Mouse (Mus musculus) megakaryocyte, adult 5-6 weeks (primary cell): ENCODE measurements at regions not wholly inside any gene's neighbourhood (a gene's known extent, or its start where the extent isn't known, plus 50 kb on each side); places are given as distances from the start of the nearest gene placed in this dataset.

ENCODE experiments used
- ATAC-seq: 2 replicates; pipeline ENCODE4 v1.8.0; 2016; ENCODE audit warnings: mild to moderate bottlenecking, inconsistent platforms; ENCODE audit not compliant: poor library complexity, severe bottlenecking

GRCm38 (mm10) chr15:61608301-61608731 is 685.5 kb upstream of the A1bg start:
- ATAC-seq = no peak

- no peak for ATAC-seq
Measured at GRCm38 (mm10) chr15:61599734-61600133, 676.9 kb upstream of the A1bg start.

DNA sequence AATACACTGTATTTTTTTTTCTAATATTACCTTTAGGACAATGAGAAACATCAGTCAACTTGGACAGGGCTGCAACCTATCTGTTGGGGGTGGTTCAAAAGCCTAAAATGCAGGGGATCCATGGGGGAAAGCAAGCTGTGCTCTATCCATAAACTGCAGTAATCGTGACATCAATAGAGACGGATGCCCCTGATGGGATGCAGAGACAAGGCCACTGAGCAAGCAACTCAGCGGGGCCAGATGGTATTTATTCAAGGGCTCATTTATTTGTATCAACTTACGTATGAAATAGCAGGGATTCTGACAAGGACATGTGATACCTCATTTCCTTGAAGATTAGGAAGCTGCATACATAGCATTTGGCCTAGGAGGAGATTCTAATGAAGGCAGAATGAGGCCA is 673.5 kb upstream of the A1bg start:
- no peak for ATAC-seq

DNA sequence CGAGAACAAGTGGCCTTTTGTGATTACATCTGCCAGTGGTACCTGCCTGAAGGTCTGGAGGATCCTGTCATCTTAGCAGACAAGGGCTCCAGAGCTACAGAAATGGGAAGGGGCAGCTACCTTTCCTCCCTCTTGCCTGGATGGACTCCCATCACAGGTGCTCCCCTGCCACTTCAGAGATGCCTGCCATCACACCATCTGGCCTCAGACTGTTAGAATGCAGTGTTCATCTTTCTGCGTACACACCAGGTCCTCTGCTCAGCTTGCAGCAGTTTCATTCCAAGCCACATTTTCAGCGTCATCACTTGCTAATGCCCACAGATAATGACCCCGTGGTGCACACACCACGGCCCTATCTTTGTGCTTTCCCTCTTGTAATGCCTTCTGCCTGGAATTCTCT is 666.1 kb upstream of the A1bg start:
- ATAC-seq = no peak

DNA sequence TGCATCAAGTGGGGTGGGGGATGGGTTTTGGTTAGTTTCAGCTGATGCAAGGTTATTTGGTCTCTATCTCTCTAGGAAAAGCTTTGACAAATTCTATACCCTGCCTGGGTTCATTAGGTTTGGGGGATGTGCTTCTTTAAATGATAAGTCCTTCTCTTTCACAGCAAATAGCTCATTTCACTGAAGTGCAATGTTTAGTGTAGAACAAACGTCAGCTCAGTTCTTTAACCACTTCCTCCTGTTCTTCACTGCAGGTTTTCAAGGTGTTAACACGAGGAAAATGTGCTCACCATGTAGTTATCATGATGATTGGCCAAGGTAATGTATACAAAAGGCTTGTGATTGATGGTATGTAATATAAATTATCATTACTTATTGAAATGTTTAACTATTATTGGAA is 659.5 kb upstream of the A1bg start:
- no peak for ATAC-seq

GRCm38 (mm10) chr15:61563347-61563746 is 640.5 kb upstream of the A1bg start:
- ATAC-seq = no peak

- no peak for ATAC-seq
Measured at GRCm38 (mm10) chr15:61562252-61562651, 639.4 kb upstream of the A1bg start.

DNA sequence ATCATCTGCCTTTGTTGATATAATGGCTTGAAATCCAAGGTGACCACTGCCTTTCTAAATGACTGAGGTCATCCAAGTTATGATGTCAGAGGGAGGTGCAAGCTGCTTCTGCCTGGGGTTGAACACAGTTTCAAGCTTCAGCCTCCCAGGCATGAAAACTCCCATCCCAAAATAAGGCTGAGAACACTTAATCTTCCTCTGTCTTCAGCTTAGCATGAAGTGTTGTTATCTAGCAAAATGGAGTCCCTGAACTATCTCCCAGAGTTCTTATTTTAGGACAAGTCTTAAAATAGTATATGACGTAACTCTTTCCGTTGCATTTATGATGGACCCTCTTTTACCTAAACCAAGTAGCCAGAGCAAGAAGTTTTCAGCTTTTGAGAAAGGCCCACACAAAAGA is 631.1 kb upstream of the A1bg start:
- no peak for ATAC-seq

- no peak for ATAC-seq
Measured at GRCm38 (mm10) chr15:61553081-61553680, 630.4 kb upstream of the A1bg start.

GRCm38 (mm10) chr15:61551206-61551605 is 628.4 kb upstream of the A1bg start:
- ATAC-seq = no peak

GRCm38 (mm10) chr15:61548400-61548799 is 625.6 kb upstream of the A1bg start:
- ATAC-seq = no peak

DNA sequence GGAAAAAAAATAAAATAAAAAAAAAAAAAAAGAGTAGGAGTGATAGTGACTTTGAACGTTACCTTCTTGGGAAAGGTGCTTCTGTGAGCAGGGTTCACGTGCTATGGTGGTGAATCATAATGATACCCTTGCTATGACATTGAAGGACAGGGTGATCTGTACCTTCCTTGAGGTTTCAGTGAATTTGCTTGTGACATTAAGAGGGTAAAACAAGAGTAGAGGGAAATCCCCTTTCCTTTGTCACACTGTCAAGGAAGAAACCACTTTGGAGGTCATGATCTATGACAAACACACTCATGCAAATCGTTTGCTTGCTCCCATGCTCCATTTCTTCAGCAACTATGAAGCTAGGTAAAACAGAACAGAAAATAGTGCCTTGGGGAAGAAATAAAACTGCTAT is 623.8 kb upstream of the A1bg start:
- ATAC-seq = no peak

DNA sequence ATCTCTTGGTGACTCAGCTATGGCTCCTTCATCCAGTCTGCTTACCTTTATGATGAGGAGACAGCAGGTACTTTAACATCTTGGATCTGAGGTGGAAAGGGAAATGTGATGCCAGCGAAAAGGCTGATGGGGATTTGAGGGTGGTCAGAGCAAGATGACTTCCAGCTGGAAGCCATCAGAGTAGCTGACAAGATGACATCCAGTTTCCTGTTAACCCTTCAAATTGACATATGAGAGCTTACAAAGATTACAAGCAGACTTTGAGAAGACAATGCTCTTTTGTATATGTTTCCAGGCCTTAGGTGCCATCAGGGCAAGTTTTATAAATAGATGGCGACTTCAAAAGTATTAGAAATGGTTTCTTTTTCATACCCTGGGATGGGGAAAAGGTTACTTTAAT is 621.3 kb upstream of the A1bg start:
- ATAC-seq = no peak

GRCm38 (mm10) chr15:61541643-61542042 is 618.8 kb upstream of the A1bg start:
- ATAC-seq = no peak

- peak; percentile 89 for ATAC-seq
Measured at GRCm38 (mm10) chr15:61540753-61541421, 618.1 kb upstream of the A1bg start.

- ATAC-seq = no peak
Measured at GRCm38 (mm10) chr15:61538930-61539329, 616.1 kb upstream of the A1bg start.

GRCm38 (mm10) chr15:61538169-61538755 is 615.5 kb upstream of the A1bg start:
- no peak for ATAC-seq

GRCm38 (mm10) chr15:61536332-61536716 is 613.5 kb upstream of the A1bg start:
- ATAC-seq = no peak

DNA sequence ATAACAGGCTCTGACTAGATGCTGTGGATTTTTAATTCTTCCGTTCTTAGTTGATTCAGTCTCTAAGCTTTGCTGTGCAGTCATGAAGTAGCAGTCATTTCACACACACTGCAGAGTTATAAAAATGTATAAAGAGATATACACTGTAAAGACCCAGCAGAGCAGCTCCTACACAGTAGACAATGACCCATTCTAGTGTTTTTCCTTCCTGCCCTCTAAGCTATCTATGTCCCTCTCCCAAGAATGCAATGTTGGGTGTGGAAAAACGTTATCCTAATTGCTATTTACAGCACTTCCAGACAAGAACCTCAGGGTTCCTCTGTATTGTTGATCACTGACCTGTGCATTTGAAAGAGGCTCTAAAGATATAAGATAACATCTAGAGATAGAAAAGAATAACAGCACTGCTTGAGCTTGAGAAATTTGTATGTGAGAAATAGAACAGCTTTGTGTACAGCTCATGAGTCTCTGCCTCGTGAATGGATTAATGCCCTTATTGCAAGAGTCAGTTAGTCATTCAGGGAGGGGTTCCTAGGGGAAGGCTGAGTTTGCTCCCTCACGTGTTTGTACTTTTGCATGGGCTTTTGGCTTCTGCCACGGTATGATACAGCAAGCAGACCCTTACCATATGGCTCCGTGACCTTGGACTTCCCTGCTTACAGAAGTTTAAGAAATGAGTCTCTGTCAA is 613.0 kb upstream of the A1bg start:
- ATAC-seq = no peak

GRCm38 (mm10) chr15:61535180-61535579 is 612.4 kb upstream of the A1bg start:
- no peak for ATAC-seq

DNA sequence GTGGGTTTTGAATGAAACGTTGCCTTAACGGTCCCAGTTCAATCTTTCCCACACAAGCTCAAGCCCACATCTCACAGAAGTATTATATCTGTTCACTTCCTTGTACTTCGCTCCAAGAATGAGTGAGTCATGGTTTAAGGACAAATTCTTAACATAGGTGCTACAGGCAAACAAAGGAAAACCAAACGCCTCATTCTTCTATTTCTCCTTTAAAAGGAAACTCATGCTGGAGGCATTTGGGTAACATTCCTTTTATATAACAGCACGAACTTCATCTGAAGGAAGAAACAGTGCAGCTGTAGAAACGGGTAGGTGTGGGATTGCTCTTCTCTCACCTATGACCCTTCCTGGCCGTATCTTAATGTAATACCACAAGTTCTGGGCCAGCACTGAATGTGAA is 610.0 kb upstream of the A1bg start:
- no peak for ATAC-seq

- no peak for ATAC-seq
Measured at GRCm38 (mm10) chr15:61532040-61532439, 609.2 kb upstream of the A1bg start.
